Mouse (Mus musculus): Measurements from ENCODE around the gene Usp49.

Gene Usp49

DNA sequence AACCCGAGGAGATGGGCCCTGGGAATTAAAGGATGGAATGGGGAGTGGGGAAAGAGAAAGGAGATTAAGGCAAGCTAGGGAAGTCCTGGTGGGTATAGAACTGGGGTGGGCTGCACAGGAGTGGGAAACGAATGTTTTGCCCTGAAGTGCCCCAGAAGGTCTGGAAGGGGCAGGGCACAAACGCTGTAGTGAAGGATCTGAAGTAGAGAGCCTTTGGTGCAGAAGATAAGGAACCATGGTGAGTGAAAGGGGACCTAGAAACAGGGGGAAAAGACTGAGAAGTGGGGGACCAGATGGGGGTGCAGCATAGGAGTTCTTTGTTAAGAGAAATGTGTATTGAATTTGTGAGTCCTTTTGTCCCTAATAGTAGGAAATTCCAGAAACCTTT lies at the start of gene Usp49:
Usp49 (plus strand) TSS at position 13 of the 388 bp plus-strand sequence.
- in situ Hi-C loops (cut with MseI, MboI) = no loop called here

DNA sequence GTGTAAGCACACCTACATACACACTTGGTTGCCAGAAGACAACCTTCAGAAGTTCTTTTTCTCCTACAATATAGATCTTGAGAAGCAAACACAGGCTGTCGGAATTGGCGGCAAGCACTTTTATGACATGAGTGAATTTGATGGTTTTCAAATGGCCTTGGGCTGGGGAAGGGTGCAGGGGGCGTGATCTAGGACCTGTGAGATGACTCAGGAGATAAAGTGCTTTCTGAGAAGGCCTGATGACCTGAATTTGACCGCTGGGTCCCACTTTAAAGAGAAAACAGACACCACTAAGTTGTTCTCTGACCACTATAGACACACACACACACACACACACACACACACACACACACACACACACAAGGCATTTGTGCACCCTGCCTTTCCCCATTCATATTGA lies 49.5 kb upstream of the Usp49 start:
- in situ Hi-C loops (cut with MseI, MboI) = no loop called here

DNA sequence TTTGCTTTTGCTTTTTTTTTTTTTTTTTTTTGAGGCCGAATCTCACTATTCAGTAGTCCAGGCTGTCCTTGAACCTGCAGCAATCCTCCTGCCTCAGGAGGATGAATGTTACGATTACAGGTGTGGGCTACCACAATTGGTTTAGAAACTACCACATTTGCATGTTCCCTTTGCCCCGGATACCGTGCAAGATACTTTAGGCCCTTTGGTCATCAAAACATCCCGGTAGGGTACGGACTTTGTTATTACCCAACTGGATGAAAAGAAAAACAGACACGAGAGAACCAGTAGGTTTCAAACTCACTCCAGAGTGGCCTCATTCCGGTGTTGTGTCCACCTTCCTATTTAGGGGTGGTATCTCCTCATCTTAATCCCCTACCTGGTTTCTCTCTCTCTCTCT lies 42.0 kb upstream of the Usp49 start:
- in situ Hi-C loops (cut with MseI, MboI) = no loop called here

DNA sequence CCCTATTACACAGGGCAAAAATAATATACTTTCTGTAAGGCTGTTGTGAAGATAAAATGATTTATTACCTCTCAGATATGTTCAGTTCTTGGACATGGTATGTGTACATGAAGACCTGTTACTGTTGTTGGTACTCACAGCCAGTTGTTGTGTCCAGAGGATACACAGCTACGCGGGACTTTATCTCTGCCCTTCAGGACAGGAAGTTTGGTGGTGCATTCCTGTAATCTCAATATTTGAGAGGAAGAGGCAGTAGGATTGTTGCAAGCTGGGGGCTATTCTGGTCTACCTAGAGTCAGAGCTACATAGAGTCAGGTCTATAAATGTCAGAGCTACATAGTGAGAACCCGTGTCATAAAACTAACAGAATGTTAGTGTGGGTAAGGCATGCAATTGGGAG lies 39.4 kb upstream of the Usp49 start:
- in situ Hi-C loops (cut with MseI, MboI) = no loop called here

DNA sequence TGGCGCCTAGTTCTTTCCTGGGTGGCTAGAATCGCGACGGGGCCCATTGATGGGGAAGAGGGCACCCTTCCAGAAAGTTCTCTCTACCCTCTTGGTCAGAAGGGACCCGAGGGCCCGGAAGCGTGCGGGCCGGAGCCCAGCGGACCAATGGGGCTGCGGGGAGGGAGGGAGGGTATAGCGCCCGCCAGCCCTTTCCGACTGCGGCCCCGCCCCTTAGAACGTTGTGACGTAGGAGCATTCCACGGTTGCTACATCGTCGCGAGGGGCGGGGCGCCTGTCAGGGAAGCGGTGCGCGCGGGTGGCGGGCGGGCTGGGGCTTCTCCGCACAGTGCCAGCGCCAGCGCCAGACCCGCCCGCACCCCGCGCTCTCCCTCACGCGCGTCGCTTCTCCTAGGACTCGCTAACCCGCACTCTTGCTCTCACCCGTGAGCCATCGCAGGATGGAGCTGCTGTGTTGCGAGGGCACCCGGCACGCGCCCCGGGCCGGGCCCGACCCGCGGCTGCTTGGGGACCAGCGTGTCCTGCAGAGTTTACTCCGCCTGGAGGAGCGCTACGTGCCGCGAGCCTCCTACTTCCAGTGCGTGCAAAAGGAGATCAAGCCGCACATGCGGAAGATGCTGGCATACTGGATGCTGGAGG lies 37.2 kb upstream of the Usp49 start:
- in situ Hi-C loops (cut with MseI, MboI) = no loop called here

DNA sequence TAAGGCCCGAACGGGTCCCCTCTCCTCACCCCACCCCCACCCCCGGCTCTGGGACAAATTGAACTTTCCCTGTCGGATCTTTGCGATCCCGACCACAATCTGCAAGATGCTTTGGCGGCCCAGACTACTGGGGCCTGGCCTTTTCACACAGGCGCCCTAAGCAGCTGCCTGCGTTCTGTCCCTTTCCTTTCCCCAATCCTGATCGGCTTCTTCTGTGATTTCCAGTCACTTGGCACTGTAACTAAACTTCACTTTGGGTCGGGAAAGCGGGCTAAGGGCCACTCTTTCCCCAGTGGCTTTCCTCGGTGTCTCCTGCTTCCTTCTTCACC lies 36.7 kb upstream of the Usp49 start:
- in situ Hi-C loops (cut with MseI, MboI) = no loop called here

DNA sequence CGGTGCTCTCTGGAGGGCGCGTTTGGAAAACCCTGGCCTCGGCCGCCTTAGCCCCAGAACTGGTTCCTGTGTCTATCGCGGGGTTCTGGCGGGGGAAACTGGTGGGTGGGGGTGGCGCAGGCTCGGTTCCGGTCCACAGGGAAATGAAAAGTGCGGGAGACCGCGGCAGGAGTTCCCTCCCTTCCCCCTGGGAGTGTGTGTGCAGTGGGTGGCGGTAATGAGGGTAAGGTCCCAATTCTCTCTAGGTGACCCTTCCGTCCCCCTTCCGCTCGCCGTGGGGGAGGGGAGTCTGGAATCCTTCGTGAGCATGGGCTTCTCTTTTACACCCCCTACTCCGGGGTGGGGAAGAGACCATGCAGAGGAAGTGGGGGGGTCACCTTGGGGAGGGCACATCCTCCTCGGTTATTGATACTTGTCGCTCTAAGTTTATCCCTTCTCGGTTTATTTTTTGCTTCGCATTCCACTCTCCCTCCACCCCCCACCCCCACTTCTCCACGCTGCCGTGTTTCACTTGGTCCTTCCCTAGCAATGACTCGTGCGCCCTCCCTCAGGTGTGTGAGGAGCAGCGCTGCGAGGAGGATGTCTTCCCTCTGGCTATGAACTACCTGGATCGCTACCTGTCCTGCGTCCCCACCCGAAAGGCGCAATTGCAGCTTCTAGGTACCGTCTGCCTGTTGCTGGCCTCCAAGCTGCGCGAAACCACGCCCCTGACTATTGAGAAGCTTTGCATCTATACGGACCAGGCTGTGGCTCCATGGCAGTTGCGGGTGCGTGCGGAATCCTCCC lies 36.1 kb upstream of the Usp49 start:
- in situ Hi-C loops (cut with MseI, MboI) = no loop called here

DNA sequence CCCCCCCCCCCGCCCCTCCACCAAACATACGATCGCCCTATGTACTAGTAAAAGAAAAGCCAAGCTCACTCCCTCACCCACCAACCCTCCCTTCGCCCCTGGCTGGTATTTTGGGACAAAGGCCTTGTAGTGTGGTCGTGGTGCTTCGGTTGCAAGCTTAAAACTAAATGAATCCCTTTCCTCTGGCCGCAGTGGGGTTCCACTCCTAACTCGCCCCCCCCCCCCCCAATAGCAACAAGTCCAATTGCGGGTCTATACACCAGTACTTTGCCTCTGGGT lies 35.6 kb upstream of the Usp49 start:
- in situ Hi-C loops (cut with MseI, MboI) = loop anchor here in 1 of 2 experiments (5.0 kb wide), 1 partner anchor 83 kb away; no protein-coding TSS in a partner anchor

DNA sequence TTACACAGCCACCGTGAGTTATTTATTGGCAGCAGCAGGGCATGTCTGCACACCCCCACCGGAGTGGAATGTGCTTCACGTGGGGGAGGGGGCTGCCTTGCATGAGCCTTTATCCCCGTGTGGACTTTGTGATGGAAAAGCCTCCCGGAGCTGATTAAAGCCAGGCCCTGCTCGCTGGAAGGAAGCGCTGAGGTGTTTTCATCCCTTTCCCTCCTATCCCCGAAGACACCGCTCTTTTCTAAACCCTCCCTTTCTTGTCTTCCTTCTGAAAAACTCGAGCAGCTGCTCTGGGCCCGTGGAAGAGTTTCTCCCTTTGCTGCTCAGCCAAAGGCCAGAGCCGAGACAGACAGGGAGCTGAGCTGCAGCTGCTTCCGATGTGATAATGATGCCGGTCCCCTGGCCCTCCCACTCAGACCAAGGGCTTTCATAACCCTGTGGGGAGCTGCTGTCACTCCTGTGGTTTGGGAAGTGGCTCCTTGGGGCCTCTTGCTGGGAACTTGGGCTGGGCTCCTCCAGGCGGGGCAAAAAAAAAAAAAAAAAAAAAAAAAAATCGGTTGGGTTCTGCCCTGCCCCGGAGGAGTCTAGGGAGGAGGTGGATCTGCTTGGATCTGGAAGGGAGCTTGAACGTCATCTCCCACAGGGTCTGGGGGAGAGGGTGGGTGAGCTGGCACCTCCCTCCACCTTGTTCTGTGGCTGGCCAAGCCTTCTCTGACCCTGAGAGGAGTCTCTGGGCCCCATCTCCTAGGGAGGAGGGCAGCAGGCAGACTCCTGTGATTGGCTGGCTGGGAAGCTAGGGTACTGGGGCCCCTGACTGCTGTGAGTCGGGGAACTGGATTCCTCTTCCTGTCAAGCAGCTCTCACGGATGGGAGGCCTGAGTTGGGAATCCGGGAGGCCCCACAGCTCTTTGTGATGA lies 35.0 kb upstream of the Usp49 start:
- in situ Hi-C loops (cut with MseI, MboI) = loop anchor here in 1 of 2 experiments (5.0 kb wide), 1 partner anchor 83 kb away; no protein-coding TSS in a partner anchor

DNA sequence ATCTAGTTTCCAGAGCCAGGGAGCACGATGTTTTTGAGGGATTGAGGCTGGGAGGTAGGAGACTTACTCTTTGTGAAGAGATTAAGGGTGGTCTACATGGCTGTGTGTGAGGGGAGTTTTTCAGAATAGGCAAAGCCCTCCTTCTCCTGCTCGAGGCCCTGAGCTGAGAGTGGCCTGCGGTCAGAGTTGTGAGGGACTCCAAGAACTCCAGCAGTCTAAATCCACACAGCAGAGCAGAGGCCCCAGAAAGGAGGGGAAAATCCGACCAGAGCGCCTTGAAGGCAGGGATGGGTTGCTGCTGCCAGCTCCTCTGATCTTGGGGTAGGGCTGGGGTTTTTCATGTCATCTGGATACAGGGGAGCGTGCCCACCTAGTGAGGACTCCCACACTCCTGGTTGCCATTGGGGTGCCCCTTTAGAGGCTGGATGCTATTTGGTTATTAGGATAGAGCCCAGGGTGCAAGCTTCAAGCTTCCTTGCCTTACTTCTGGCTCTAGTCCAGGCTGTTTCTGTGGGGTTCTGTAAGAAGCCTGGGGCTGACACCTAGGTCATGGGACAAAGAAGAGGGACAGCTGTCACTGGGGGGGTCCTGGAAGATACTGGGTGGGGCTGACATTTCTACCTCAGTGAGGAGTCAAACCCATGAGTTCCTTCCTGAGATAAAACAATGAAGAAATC lies 34.2 kb upstream of the Usp49 start:
- in situ Hi-C loops (cut with MseI, MboI) = loop anchor here in 1 of 2 experiments (5.0 kb wide), 1 partner anchor 84 kb away; no protein-coding TSS in a partner anchor

DNA sequence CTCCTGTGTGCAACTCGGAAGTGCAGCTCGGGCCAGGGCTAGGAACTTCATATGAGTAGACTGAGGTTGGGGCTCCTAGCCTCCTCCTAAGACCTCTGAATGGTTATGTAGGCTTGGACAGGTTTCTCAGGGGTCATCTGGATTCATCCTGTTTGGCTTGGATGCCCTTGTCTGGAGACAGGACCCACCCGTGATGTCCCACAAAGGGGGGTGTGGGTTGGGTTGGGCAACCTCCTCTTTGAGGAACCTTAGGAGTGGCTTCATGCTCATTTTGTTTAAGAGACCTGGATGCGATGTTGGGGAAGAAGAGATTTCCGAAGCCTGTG lies 33.7 kb upstream of the Usp49 start:
- in situ Hi-C loops (cut with MseI, MboI) = loop anchor here in 1 of 2 experiments (5.0 kb wide), 1 partner anchor 85 kb away; no protein-coding TSS in a partner anchor

DNA sequence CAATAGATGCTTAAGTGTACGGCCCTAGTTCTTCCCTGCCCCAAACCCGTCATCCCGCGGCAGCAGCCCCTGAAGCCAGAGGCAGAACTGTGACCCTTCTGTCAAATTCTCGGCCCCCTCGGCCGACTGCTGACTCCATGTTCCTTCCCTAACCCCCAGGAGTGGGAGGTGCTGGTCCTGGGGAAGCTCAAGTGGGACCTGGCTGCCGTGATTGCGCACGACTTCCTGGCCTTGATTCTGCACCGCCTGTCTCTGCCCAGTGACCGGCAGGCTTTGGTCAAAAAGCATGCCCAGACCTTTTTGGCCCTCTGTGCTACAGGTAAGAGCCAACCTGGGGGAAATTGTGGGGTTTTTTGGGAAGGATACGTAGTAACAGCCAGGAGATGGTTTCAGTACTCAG lies 33.2 kb upstream of the Usp49 start:
- in situ Hi-C loops (cut with MseI, MboI) = loop anchor here in 1 of 2 experiments (5.0 kb wide), 1 partner anchor 85 kb away; no protein-coding TSS in a partner anchor

DNA sequence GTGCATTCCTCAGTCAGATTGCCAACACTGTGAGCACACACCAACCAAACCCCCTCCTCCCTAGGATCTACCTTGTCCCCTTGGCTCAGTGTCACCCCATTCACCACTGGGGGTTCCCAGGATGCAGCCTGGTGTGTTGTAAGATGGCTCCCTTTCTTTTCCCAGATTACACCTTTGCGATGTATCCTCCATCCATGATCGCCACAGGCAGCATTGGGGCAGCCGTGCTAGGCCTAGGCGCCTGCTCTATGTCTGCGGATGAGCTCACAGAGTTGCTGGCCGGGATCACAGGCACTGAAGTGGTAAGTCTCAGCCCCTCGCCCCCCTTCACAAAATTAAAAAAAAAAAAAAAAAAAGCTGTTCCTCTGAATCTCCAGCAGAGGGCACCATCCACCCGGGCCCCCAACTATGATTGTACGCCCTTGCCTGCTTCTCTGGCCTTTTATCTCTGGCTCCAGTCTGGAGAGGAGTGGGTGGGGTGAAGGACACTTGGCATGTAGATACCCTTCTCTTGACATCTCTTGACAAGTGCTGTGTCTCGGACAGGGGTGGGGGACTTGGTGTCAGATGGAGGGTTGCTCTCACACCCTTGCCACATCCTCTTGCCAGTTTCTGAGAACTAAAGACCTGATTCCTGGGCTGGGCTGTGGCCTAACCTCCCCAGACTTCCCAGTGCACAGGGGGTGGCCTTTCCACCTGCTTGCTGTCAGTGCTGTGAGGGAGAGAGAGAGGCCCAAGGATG lies 32.5 kb upstream of the Usp49 start:
- in situ Hi-C loops (cut with MseI, MboI) = loop anchor here in 1 of 2 experiments (5.0 kb wide), 1 partner anchor 86 kb away; no protein-coding TSS in a partner anchor

DNA sequence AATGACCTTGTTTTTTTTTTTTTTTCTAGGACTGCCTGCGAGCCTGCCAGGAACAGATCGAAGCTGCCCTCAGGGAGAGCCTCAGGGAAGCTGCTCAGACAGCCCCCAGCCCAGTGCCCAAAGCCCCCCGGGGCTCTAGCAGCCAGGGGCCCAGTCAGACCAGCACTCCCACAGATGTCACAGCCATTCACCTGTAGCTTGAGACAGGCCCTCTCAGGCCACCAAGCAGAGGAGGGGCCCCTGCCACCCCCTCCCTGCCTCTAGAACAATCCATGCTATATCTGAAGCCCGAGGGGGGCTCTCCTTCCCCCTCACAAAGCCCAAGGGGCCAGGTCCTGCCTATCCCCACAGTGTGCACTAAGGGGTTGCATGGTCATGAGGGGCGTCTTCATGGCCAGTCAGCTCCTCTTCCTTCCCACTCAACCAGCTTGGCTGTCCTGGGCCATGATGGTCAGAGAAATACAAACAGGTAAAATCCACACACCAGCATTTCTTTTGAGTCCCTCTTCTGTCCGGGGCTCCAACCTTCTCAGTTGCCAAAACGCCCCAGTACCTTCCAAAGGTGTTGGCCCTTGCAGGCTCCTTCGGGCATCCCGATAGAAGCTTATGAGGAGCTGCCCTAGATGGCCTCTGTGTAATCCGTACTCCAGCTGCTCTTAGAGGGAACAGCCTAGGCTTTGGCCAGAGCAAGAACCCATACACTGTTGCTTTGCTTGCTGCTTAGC lies 31.7 kb upstream of the Usp49 start:
- in situ Hi-C loops (cut with MseI, MboI) = loop anchor here in 1 of 2 experiments (5.0 kb wide), 1 partner anchor 86 kb away; no protein-coding TSS in a partner anchor

DNA sequence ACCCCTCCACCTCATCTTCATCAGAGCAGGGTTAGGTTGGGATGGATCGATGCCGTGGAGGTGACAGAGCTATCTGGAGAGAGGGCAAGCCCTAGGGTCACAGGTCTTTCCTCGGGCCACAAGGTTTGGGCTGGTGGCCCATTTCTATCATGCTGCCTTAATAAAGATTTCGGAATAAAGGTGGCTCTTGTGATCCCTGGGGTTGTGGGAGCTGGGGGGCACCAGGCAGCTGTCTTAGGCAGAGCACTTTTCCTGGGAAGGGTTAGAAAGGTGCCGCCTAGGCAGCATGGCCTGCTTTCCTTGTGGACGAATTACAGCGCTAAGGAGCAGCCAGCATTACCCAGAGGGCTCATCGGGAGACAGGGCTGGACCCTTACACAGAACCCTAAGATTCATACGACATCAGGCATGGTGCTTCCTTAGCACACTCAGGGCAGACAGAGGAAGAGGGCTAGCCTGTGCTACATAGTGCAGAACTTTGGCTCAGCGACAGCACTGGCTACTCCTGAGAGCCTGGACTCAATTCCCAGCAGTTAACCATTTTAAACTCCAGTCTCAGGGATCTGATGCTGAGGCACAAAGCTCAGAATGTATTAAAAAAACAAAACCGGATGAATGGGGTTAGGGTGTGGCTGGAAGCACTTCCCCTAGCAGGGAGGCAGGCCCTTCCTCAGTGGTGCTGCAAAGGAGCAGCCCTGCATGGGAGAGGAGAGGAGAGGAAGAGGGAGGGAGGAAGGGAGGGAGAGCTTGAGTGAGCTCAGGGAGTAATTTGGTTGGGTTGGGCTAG lies 30.8 kb upstream of the Usp49 start:
- in situ Hi-C loops (cut with MseI, MboI) = loop anchor here (5.0 kb wide), 1 partner anchor 87 kb away; no protein-coding TSS in a partner anchor

DNA sequence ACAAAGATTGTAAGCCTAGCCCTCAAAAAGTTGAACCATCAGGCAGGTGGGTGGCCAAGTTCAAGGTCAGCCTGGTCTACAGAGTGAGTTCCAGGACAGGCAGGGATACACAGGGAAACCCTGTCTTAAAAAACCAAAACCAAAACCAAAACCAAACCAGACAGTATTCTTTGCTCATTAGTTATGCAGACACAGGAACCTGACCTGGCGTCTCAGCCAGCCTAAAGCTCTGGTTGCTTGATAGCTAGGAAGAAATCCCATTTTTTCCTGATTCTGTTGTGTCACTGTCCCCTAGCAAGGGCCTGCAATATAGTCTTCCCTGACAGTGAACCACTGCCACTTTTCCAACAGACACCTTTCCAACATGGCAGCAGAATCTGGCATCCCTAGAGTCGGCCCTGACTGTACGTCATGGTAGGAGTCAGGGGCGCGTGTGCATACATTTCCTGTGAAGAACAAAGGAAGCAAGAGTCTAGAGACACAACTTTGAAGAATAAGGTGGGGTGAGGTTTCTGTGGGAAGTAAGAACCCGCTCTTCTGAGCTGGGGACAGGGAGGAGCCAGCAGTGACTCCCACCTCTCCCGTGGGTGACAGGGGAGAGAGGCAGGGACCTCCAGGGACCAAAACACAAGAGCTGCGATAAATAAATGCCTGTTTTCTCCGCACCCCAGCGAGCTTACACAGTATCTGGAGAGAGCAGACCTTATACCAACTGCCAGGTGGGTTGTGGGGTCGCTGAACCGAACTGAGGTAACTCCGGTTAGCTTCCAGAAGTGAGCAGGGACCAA lies 29.7 kb upstream of the Usp49 start:
- in situ Hi-C loops (cut with MseI, MboI) = loop anchor here in 1 of 2 experiments (5.0 kb wide), 1 partner anchor 88 kb away; no protein-coding TSS in a partner anchor

DNA sequence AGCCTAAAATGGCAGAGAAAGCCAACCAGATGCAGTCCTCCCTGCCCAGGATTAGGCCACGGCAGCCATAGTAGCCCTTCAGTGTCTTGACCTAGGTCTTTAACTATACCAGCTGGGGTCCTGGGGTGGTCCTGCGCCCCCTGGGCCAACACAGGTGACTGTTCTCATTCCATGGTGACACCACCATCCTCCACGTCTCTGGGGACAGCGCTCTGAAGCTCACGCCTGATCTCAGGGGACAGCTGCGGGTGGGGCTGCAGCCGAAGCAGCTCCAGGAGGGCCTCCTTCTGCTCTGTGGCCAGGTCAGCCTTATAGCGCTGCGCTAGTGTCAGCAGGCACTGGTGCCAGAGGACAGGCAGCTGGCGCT lies 29.1 kb upstream of the Usp49 start:
- in situ Hi-C loops (cut with MseI, MboI) = loop anchor here in 1 of 2 experiments (5.0 kb wide), 1 partner anchor 89 kb away; no protein-coding TSS in a partner anchor

DNA sequence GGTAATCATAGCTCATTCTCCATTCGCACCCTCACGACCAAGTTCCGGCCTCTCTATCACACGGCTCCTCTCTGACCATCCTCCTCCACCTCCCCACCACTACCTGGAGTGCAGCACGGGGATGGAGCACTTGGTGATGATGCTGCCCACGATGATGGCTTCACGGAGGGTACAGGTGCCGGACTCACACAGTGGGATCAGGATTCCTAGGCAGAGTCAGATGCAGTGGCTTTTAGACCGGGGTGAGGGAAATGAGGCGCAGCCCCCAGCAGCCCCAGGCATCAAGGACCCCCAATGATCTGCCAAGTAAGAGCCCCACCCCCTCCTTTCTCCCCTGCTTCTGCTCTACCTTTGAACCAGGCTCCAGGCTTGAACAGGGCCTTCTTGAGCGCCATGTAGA lies 28.2 kb upstream of the Usp49 start:
- in situ Hi-C loops (cut with MseI, MboI) = loop anchor here in 1 of 2 experiments (5.0 kb wide), 1 partner anchor 90 kb away; no protein-coding TSS in a partner anchor

Data from mouse trophoblast stem cell (cell line).